Mouse (Mus musculus) activated CD4-positive, CD25-positive, alpha-beta regulatory T cell, adult 9 weeks (primary cell): ENCODE measurements around the gene Pltp. TPM values are rescaled to one million over a fixed set of nuclear protein-coding genes. Genes with fewer than 3 reads are reported as not detected.

Experiments
- polyA plus RNA-seq: library from polyadenylated mRNA; unstranded; fragments of 100-300 nt; shearing (Covaris generic); gene quantifications from one replicate; pipeline ENCODE4 v1.2.1, GENCODE M21; 2017

Pltp gene
- 0.87 TPM for polyA plus RNA-seq

DNA sequence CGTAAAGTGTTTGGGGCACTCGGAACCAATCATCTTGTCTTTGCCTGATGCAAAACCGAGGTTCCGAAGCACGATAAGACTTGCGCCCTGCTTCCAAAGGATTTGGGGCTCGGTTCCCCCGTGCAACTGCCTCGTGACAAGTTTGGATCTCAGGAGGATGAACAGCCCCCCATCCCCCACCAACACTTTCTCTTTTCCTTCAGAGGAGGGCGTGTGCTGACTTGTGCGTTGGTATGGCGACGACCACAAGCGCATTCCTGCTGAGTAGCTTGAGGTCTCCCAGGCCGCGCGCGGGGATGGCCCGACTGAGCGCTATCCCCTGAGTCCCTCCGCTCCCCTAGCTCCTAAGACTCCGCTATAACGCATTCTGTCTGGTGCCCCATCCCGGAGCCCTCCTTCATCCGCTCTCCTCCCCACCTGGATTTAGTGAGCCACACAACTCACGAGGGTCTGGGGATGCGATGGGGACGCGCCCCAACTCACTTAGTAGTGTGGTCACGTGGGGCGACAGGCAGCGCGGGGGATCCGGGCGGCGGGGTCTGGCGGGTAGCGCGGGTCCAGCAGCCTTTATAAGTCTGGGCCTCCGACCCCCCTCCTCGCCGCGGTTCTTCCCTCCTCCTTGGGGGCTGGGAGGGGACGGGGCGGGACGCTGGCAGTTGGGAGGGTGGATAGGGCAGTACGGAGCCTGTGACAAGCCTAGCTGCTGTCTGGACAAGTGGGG lies at the start of gene Pltp:
Pltp (minus strand) TSS at position 611 of the 721 bp plus-strand sequence.

DNA sequence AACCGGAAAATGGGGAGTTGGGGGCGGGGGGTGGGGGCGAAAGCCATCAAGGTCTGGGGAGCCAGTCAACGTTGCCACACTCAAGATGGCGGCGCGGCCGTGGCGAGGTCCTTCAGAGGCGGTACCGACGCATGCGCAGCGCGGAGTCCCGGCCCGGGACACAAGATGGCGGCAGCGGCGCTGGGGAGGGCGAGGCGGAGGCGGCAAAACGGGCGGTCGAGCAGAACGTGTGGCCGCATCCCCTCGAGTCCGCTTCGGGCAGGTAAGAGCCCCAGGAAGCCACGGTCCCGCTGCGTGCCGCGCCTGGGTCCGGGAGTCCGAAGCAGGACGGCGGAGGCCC lies 21.7 kb upstream of the Pltp start, which contains the start of gene Pcif1:
Pcif1 (plus strand) TSS at position 77 of the 340 bp plus-strand sequence.

DNA sequence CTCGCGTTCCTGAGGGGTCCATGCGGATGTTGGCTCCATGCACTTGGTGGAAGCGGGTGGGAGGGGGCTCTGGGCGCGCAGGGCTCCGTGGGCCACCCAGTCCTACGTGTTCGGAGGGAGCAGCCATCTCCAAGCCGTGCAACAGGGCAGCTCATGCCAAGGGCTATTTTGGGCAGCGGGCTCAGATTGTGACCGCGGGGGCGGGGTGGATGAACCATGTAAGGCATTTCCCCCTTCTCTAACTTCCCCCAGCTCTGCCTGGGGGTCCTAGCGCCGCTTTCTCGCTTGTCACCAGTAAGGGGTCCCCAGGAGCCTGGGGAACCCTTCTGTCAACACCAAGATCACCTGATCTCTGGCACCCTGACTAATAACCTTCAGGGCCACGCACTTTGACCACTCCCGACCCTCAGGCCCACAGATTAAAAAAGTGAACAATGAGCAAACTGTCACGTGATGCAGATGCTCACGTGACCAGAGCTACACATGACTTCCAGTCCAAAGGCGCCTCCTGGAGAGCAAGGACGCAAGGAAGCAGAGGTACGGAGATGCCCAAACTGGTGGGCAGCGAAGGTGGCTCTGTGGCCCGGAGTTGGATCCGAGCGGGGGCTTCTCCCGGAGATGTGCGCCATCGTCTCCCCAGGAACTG lies 24.1 kb downstream of the Pltp start, which contains the start of gene Neurl2:
Neurl2 (minus strand) TSS at position 143 of the 646 bp plus-strand sequence.

GRCm38 (mm10) chr2:164832748-164833301 lies 24.7 kb downstream of the Pltp start, which contains the start of gene Ctsa:
TSS of gene Ctsa (plus strand) at chr2:164832873.

DNA sequence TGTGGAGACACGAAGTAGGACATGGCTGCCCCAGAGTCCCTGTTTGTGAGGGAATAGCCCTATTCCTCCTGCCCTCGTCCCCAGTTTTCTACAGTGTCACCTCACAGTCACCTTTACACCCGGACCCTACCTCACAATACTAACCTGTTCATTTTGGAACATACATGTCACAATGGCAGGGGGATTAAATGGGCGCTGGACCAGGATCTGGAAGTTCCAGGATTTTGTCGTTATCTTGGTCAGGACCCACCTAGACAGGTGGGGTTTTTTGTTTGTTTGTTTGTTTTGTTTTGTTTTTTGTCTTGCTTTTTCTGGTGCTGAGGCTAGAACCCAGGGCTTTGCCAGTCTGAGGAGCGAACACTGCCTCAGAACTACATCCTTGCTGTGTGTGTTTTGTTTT lies 29.1 kb downstream of the Pltp start, which contains the start of gene Spata25:
Spata25 (minus strand) TSS at position 101 of the 400 bp plus-strand sequence.

DNA sequence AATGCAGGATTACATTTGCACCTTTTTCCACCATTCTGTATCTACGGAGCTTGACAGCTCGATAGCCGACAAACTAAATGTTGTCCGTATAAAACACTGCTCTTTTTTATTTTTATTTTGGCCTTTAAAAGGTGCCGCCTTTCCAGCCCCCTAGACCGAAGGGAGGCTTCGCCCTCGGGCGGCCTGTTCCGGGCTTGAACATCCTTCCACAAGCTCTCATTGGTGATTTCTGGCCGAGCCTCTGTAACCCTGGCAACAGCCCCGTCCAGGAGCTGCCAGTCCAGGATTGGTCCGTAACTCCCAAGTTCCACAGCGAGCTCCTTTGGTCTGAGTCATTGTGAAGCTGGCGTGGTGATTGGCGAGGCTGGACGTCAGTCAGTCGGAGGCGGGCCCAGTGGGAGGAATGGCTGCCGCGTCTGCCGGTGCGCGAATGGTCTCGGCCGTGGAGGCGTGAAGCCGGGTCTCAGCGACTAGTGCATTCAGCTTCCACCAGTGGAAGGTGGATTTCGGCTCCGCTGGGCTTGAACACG lies 34.8 kb downstream of the Pltp start, which contains the start of gene Zswim1:
Zswim1 (plus strand) TSS at position 51 of the 530 bp plus-strand sequence.

GRCm38 (mm10) chr2:164804533-164805331 lies 52.8 kb downstream of the Pltp start, which contains the start of the genes Acot8 and Zswim3:
TSS of gene Acot8 (minus strand) at chr2:164804882.
TSS of gene Zswim3 (plus strand) at chr2:164805098.

Other genes starting within 250 kb of the Pltp start
- not detected for gene Wfdc6b, start 244.2 kb downstream of the Pltp start, polyA plus RNA-seq
- not detected for gene Wfdc8, start 244.1 kb downstream of the Pltp start, polyA plus RNA-seq
- gene Wfdc16, start 218.9 kb downstream of the Pltp start, polyA plus RNA-seq, result not detected
- not detected for gene Wfdc10, start 201.7 kb downstream of the Pltp start, polyA plus RNA-seq
- gene Wfdc9, start 201.1 kb downstream of the Pltp start, polyA plus RNA-seq, result not detected
- not detected for gene Wfdc11, start 183.6 kb downstream of the Pltp start, polyA plus RNA-seq
- not detected for gene Wfdc13, start 172.6 kb downstream of the Pltp start, polyA plus RNA-seq
- not detected for gene Spint4, start 159.2 kb downstream of the Pltp start, polyA plus RNA-seq
- not detected for gene Spint5, start 142.4 kb downstream of the Pltp start, polyA plus RNA-seq
- gene Wfdc3, start 111.8 kb downstream of the Pltp start, polyA plus RNA-seq, result not detected
- 13.0 TPM for gene Dnttip1, start 111.7 kb downstream of the Pltp start, polyA plus RNA-seq
- 18.4 TPM for gene Ube2c, start 87.8 kb downstream of the Pltp start, polyA plus RNA-seq
- gene Tnnc2, start 77.7 kb downstream of the Pltp start, polyA plus RNA-seq, result not detected
- gene Snx21, start 71.9 kb downstream of the Pltp start, polyA plus RNA-seq, result 8.1 TPM
- gene Acot8, start 52.8 kb downstream of the Pltp start, polyA plus RNA-seq, result 42.7 TPM
- 9.2 TPM for gene Zswim3, start 52.6 kb downstream of the Pltp start, polyA plus RNA-seq
- gene Zswim1, start 35.0 kb downstream of the Pltp start, polyA plus RNA-seq, result 26.5 TPM
- gene Spata25, start 29.2 kb downstream of the Pltp start, polyA plus RNA-seq, result 0.60 TPM
- 202 TPM for gene Ctsa, start 24.8 kb downstream of the Pltp start, polyA plus RNA-seq
- 1.9 TPM for gene Neurl2, start 24.3 kb downstream of the Pltp start, polyA plus RNA-seq
- gene Pcif1, start 21.6 kb upstream of the Pltp start, polyA plus RNA-seq, result 123 TPM
- 45.3 TPM for gene Zfp335, start 54.0 kb upstream of the Pltp start, polyA plus RNA-seq
- 13.8 TPM for gene Mmp9, start 83.1 kb upstream of the Pltp start, polyA plus RNA-seq
- gene Slc12a5, start 103.1 kb upstream of the Pltp start, polyA plus RNA-seq, result 0.28 TPM
- gene Ncoa5, start 177.2 kb upstream of the Pltp start, polyA plus RNA-seq, result 55.5 TPM
- 1.4 TPM for gene Cd40, start 197.9 kb upstream of the Pltp start, polyA plus RNA-seq
- gene 1700025C18Rik, start 233.0 kb upstream of the Pltp start, polyA plus RNA-seq, result not detected